Mouse (Mus musculus) bone marrow macrophage, adult 2 months (primary cell): ENCODE results near the gene Fcho1.

ENCODE experiments used
- CTCF ChIP-seq: IDR thresholded peaks from 2 replicates; pipeline ENCODE4 v1.5.1; 2012; ENCODE audit warnings: low read depth, mild to moderate bottlenecking, low read length, moderate library complexity
- POLR2A ChIP-seq: IDR thresholded peaks from 2 replicates; pipeline ENCODE4 v1.6.1; 2012; ENCODE audit warnings: mild to moderate bottlenecking, low read depth, low read length, borderline replicate concordance

- TF ChIP-seq CTCF, result no peak
- TF ChIP-seq POLR2A, result no peak
Measured at GRCm38 (mm10) chr8:71687616-71688015, 37.9 kb downstream of the Fcho1 start.
